Mouse (Mus musculus) MEL (cell line): ENCODE data around the gene Drd3.

Source experiments
- CTCF ChIP-seq, 3 experiments: IDR thresholded peaks in 2 of 3; conservative IDR thresholded peaks in 1 of 3; 2 replicates each; pipeline ENCODE4 v1.5.1; 2011 to 2012; ENCODE audit warnings: low read length in 3 of 3, low read depth in 2 of 3, mild to moderate bottlenecking in 2 of 3, improper control_type of control experiment in 1 of 3, inconsistent platforms in 1 of 3, mixed read lengths in 1 of 3, moderate library complexity in 1 of 3; ENCODE audit not compliant: control insufficient read depth in 1 of 3, insufficient read depth in 1 of 3, poor library complexity in 1 of 3, severe bottlenecking in 1 of 3
- GATA1 ChIP-seq: IDR thresholded peaks from 2 replicates; pipeline ENCODE4 v1.6.1; 2011; ENCODE audit warnings: low read depth, low read length, improper control_type of control experiment
- MAFK ChIP-seq: IDR thresholded peaks from 2 replicates; pipeline ENCODE4 v1.6.1; 2011; ENCODE audit warnings: low read depth, mild to moderate bottlenecking, low read length, improper control_type of control experiment, borderline replicate concordance
- POLR2A ChIP-seq, 2 experiments: IDR thresholded peaks; 2 replicates each; pipeline ENCODE4 v1.6.1; 2011 to 2012; ENCODE audit warnings: low read length in 2 of 2, mild to moderate bottlenecking in 2 of 2, control low read depth in 1 of 2, improper control_type of control experiment in 1 of 2, low read depth in 1 of 2, moderate library complexity in 1 of 2; ENCODE audit not compliant: control insufficient read depth in 1 of 2, insufficient read depth in 1 of 2, poor library complexity in 1 of 2
- SMC3 ChIP-seq: IDR thresholded peaks from 2 replicates; pipeline ENCODE4 v1.6.1; 2011; ENCODE audit warnings: low read depth, low read length, improper control_type of control experiment
- TAL1 ChIP-seq: IDR thresholded peaks from 2 replicates; pipeline ENCODE4 v1.6.1; 2012; ENCODE audit warnings: mild to moderate bottlenecking, inconsistent platforms, low read length, moderate library complexity, mixed read lengths
- ZC3H11A ChIP-seq: IDR thresholded peaks from 2 replicates; pipeline ENCODE4 v1.6.1; 2012; ENCODE audit warnings: low read depth, mild to moderate bottlenecking, inconsistent platforms, low read length, improper control_type of control experiment

DNA sequence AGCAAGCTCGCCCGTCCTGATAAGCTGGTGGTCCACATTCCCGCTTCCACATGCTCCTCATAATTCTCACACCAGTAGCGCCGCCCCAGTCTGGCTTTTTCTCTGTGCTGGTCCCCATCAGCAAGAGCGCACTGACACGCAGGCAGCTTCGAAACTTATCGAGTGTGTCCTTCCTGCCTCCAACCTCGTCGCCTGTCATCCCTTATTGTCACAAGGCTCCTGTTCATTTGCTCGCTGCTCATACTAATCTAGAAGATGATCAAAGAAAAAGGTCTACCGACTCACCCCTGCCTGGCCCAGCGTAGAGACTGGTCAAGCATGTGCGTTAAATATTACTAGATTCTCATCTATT is 44.8 kb upstream of the Drd3 start:
- TF ChIP-seq SMC3 (no peak), ZC3H11A (no peak), POLR2A (IDR thresholded peaks at IDR 0.05; ENCODE audit: control insufficient read depth in 1 of 2, insufficient read depth in 1 of 2, low read depth in 1 of 2, low read length in 2 of 2, poor library complexity in 1 of 2) (no peak), TAL1 (no peak), CTCF (IDR thresholded peaks at IDR 0.05 in 2 of 3, conservative IDR thresholded peaks at IDR 0.05 in 1 of 3; ENCODE audit: control insufficient read depth in 1 of 3, insufficient read depth in 1 of 3, low read depth in 2 of 3, low read length in 3 of 3, poor library complexity in 1 of 3, severe bottlenecking in 1 of 3) (no peak; a peak in 1 of 6 replicates), GATA1 (no peak), MAFK (no peak)
